Mouse (Mus musculus) MEL (cell line): ENCODE data around the gene Chmp2b. TPM values are rescaled to one million over a fixed set of nuclear protein-coding genes. Genes with fewer than 3 reads are reported as not detected.

ENCODE experiments used
- DNase-seq: peaks from one replicate; pipeline ENCODE4 v3.0.0; 2011; ENCODE audit warnings: low read depth, low spot score
- H3K27ac ChIP-seq: 2 replicates; pipeline ENCODE4 v1.5.1; 2012; ENCODE audit warnings: low read depth, mild to moderate bottlenecking, control low read depth, low read length, moderate library complexity; ENCODE audit not compliant: control insufficient read depth
- H3K27me3 ChIP-seq, 2 experiments: fragments of 150-350 bp in 1 of 2; sonication (generic) in 1 of 2; 2 replicates each; pipeline ENCODE4 v1.6.1; 2012; ENCODE audit warnings: low read length in 2 of 2, mild to moderate bottlenecking in 2 of 2, improper control_type of control experiment in 1 of 2, moderate library complexity in 1 of 2; ENCODE audit not compliant: insufficient read depth in 2 of 2, control insufficient read depth in 1 of 2
- H3K36me3 ChIP-seq, 2 experiments: 2 replicates each; pipeline ENCODE4 v1.6.1; 2012 to 2014; ENCODE audit warnings: low read length in 2 of 2, improper control_type of control experiment in 1 of 2, inconsistent platforms in 1 of 2, mild to moderate bottlenecking in 1 of 2; ENCODE audit not compliant: insufficient read depth in 2 of 2, control insufficient read depth in 1 of 2
- H3K4me1 ChIP-seq, 2 experiments: fragments of 150-350 bp in 1 of 2; sonication (generic) in 1 of 2; 2 replicates each; pipeline ENCODE4 v1.6.1; 2012; ENCODE audit warnings: low read length in 2 of 2, improper control_type of control experiment in 1 of 2, mild to moderate bottlenecking in 1 of 2; ENCODE audit not compliant: insufficient read depth in 2 of 2, control insufficient read depth in 1 of 2
- H3K4me3 ChIP-seq, 2 experiments: fragments of 150-350 bp in 1 of 2; sonication (generic) in 1 of 2; 2 replicates each; pipeline ENCODE4 v1.5.1; 2012; ENCODE audit warnings: low read depth in 2 of 2, low read length in 2 of 2, mild to moderate bottlenecking in 2 of 2, moderate library complexity in 2 of 2, control low read depth in 1 of 2, improper control_type of control experiment in 1 of 2; ENCODE audit not compliant: control insufficient read depth in 1 of 2, insufficient read depth in 1 of 2
- H3K79me2 ChIP-seq: 2 replicates; pipeline ENCODE4 v1.6.1; 2012; ENCODE audit warnings: mild to moderate bottlenecking, low read length, moderate library complexity; ENCODE audit not compliant: control insufficient read depth, poor library complexity, insufficient read depth
- H3K9ac ChIP-seq: 2 replicates; pipeline ENCODE4 v1.6.1; 2012; ENCODE audit warnings: low read depth, mild to moderate bottlenecking, control low read depth, low read length, moderate library complexity; ENCODE audit not compliant: control insufficient read depth, poor library complexity, severe bottlenecking
- H3K9me3 ChIP-seq: fragments of 150-350 bp; sonication (generic); replicated peaks from 2 replicates; pipeline ENCODE4 v1.6.1; 2012; ENCODE audit warnings: mild to moderate bottlenecking, low read length, improper control_type of control experiment, moderate library complexity; ENCODE audit not compliant: insufficient read depth
- BHLHE40 ChIP-seq: IDR thresholded peaks from 2 replicates; pipeline ENCODE4 v1.6.1; 2012; ENCODE audit warnings: low read depth, mild to moderate bottlenecking, inconsistent platforms, low read length, improper control_type of control experiment, borderline replicate concordance
- CHD1 ChIP-seq: IDR thresholded peaks from 2 replicates; pipeline ENCODE4 v1.6.1; 2012; ENCODE audit warnings: low read depth, mild to moderate bottlenecking, inconsistent platforms, low read length, improper control_type of control experiment
- ELF1 ChIP-seq: IDR thresholded peaks from 2 replicates; pipeline ENCODE4 v1.6.1; 2014; ENCODE audit warnings: low read depth, mild to moderate bottlenecking, inconsistent platforms, low read length, improper control_type of control experiment, moderate library complexity
- EP300 ChIP-seq, 2 experiments: IDR thresholded peaks; 2 replicates each; pipeline ENCODE4 v1.6.1; 2011; ENCODE audit warnings: improper control_type of control experiment in 2 of 2, low read length in 2 of 2, low read depth in 1 of 2, mild to moderate bottlenecking in 1 of 2
- ETS1 ChIP-seq: IDR thresholded peaks from 2 replicates; pipeline ENCODE4 v1.6.1; 2012; ENCODE audit warnings: low read depth, mild to moderate bottlenecking, inconsistent platforms, low read length, improper control_type of control experiment, moderate library complexity
- GATA1 ChIP-seq: IDR thresholded peaks from 2 replicates; pipeline ENCODE4 v1.6.1; 2011; ENCODE audit warnings: low read depth, low read length, improper control_type of control experiment
- HCFC1 ChIP-seq: IDR thresholded peaks from 2 replicates; pipeline ENCODE4 v1.6.1; 2012; ENCODE audit warnings: low read depth, mild to moderate bottlenecking, inconsistent platforms, low read length, improper control_type of control experiment, moderate library complexity
- JUND ChIP-seq: IDR thresholded peaks from 2 replicates; pipeline ENCODE4 v1.6.1; 2011; ENCODE audit warnings: low read depth, mild to moderate bottlenecking, improper control_type of control experiment, low read length
- MXI1 ChIP-seq: IDR thresholded peaks from 2 replicates; pipeline ENCODE4 v1.6.1; 2011; ENCODE audit warnings: mild to moderate bottlenecking, low read depth, low read length, improper control_type of control experiment
- MYB ChIP-seq: IDR thresholded peaks from 2 replicates; pipeline ENCODE4 v1.6.1; 2011; ENCODE audit warnings: mild to moderate bottlenecking, low read depth, low read length, improper control_type of control experiment
- MYC ChIP-seq: IDR thresholded peaks from 2 replicates; pipeline ENCODE4 v1.6.1; 2011; ENCODE audit warnings: low read depth, mild to moderate bottlenecking, low read length, improper control_type of control experiment, moderate library complexity
- RCOR1 ChIP-seq: IDR thresholded peaks from 2 replicates; pipeline ENCODE4 v1.6.1; 2012; ENCODE audit warnings: low read depth, mild to moderate bottlenecking, inconsistent platforms, low read length, improper control_type of control experiment
- SIN3A ChIP-seq: IDR thresholded peaks from 2 replicates; pipeline ENCODE4 v1.6.1; 2012; ENCODE audit warnings: low read length, improper control_type of control experiment, inconsistent platforms
- SMC3 ChIP-seq: IDR thresholded peaks from 2 replicates; pipeline ENCODE4 v1.6.1; 2011; ENCODE audit warnings: low read depth, low read length, improper control_type of control experiment
- TBP ChIP-seq: IDR thresholded peaks from 2 replicates; pipeline ENCODE4 v1.8.0; 2011; ENCODE audit warnings: low read depth, low read length, improper control_type of control experiment
- USF2 ChIP-seq, 2 experiments: IDR thresholded peaks; 2 replicates each; pipeline ENCODE4 v1.6.1; 2011 to 2012; ENCODE audit warnings: improper control_type of control experiment in 2 of 2, low read length in 2 of 2, borderline replicate concordance in 1 of 2, inconsistent platforms in 1 of 2, low read depth in 1 of 2, mild to moderate bottlenecking in 1 of 2; ENCODE audit not compliant: insufficient read depth in 1 of 2
- ZC3H11A ChIP-seq: IDR thresholded peaks from 2 replicates; pipeline ENCODE4 v1.6.1; 2012; ENCODE audit warnings: low read depth, mild to moderate bottlenecking, inconsistent platforms, low read length, improper control_type of control experiment
- polyA plus RNA-seq, 2 experiments: library from polyadenylated mRNA; stranded (reverse) in 1 of 2; unstranded in 1 of 2; fragments of >175 nt in 1 of 2; fragments of >200 nt in 1 of 2; gene quantifications; 2 replicates each; pipeline versions ENCODE4 v1.2.1 to v1.2.4; 2012; ENCODE audit warnings: low replicate concordance in 2 of 2, low read depth in 1 of 2; ENCODE audit not compliant: insufficient read length in 2 of 2, insufficient read depth in 1 of 2, missing spikeins in 1 of 2
- total RNA-seq: library from RNA; depleted of rRNA; stranded (reverse); fragments of 300-350 nt; gene quantifications from 2 replicates; pipeline ENCODE4 v1.2.3, GENCODE M21; 2012

Chmp2b gene
- total and polyA plus RNA-seq, 3 experiments: 18.9 to 114 (median 25.9) TPM

DNA sequence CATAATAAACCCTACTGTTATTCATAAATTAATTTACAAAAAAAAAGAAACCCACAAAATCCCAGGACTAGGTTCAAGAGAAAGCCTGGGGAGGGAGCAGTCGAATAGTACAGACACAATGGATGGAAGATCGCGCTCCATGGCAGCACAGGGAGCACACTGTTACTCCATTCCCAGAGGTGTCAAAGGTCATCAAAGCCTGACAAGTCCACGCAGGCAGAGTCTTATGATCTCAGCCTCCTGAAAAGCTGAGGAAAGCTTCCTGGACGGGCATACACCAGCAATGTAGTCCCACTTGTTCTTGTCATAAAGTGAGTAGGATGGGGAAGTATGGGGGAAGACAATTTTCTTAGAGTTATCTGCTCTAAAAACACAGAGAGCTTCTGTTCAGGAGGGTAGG is 5.2 kb downstream of the Chmp2b start:
- Histone ChIP-seq H3K9me3 (no peaks in the 10 kb centered on the region), H3K27me3 (no peaks in the 10 kb centered on the region), H3K36me3 (no peaks in the 10 kb centered on the region; a peak in 2 of 4 replicates), H3K4me3 (no peak overlapping the region), H3K4me1 (peaks cover 3 to 6% of the 10 kb centered on the region in 2 experiments; a peak in 3 of 4 replicates), H3K27ac (no peak overlapping the region), H3K9ac (no peak overlapping the region), H3K79me2 (peaks cover 10% of the 10 kb centered on the region)
- TF ChIP-seq TBP: no peak
- TF ChIP-seq JUND: no peak
- no peak for DNase-seq

DNA sequence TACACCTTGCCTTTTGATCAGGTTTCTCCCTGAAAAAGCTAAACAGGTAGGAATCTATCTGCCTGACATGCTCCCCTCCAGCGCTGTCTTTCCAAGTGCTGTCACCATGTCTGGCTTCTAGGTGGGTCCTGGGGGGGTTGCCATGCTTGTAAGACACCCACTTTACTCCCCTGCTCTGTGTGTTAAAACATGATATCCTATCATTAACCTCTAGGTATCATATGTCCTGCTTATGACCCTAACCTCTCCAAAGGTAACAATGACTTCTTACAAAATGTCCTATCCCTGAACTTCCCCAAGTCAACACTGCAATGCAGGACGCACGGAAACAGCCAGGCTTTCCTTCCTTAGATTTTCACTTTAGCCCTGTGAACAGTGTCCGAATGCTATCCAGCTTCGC is 8.3 kb downstream of the Chmp2b start:
- no peak overlapping the region for H3K4me3 ChIP-seq
- H3K4me1 ChIP-seq: peaks cover 2 to 7% of the 10 kb centered on the region in 2 experiments; a peak in 3 of 4 replicates
- no peak overlapping the region for H3K9ac ChIP-seq
- H3K36me3 ChIP-seq: peaks cover 0 to 5% of the 10 kb centered on the region in 2 experiments; a peak in 3 of 4 replicates
- peaks cover 4% of the 10 kb centered on the region; the same call in 1 of the 2 replicates for H3K79me2 ChIP-seq
- DNase-seq: no peak
- H3K27ac ChIP-seq: no peak overlapping the region
- no peak for TF ChIP-seq MXI1
- TF ChIP-seq TBP: no peak
- no peak for TF ChIP-seq SMC3
- TF ChIP-seq CHD1: no peak
- TF ChIP-seq MYB: no peak
- no peaks in the 10 kb centered on the region for H3K9me3 ChIP-seq
- H3K27me3 ChIP-seq: no peaks in the 10 kb centered on the region

DNA sequence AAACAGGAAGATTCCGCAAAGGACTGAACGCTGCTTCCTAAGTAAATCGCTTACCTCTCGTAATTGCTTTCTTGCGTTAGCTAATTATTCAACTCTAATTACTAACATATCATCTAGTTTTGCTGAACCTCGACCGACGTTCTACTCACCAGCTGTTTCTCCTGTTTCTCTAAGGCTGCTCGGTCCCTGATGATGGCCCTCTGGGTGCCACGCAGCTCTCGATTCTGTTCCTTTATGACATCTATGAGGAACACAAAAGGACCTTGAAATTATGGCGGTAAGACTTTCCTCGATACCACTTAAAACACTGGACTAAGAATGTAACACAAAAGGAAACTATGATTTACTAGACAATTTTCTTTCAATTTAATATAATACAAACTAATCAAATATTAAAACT is 11.7 kb downstream of the Chmp2b start:
- Histone ChIP-seq H3K9me3 (no peaks in the 10 kb centered on the region), H3K27me3 (no peaks in the 10 kb centered on the region), H3K4me3 (no peak overlapping the region), H3K36me3 (peaks cover 2 to 8% of the 10 kb centered on the region in 2 experiments; a peak in 3 of 4 replicates), H3K4me1 (peaks cover 6 to 7% of the 10 kb centered on the region in 2 experiments; a peak in 3 of 4 replicates), H3K27ac (no peak overlapping the region), H3K79me2 (no peaks in the 10 kb centered on the region)
- no peak for TF ChIP-seq ZC3H11A
- no peak for TF ChIP-seq HCFC1
- TF ChIP-seq, all 39 proteins: peak for 0
- DNase-seq: no peak
- no peak overlapping the region for H3K9ac ChIP-seq

- TF ChIP-seq EP300 (IDR thresholded peaks at IDR 0.05; ENCODE audit: low read depth in 1 of 2, low read length in 2 of 2): peak; percentile 59 to 76; a peak in 3 of 4 replicates
- TF ChIP-seq MXI1: no peak
- 0 out of 2 replicates have a peak, but pooled peaks have one; percentile 33 for TF ChIP-seq MYC
- no peak for TF ChIP-seq USF2 (IDR thresholded peaks at IDR 0.05; ENCODE audit: borderline replicate concordance in 1 of 2, insufficient read depth in 1 of 2, low read depth in 1 of 2, low read length in 2 of 2)
- TF ChIP-seq SIN3A: 0 out of 2 replicates have a peak, but pooled peaks have one; percentile 27
- TF ChIP-seq BHLHE40: peak; percentile 52; the same call in 1 of the 2 replicates
- TF ChIP-seq ETS1: peak; percentile 18; the same call in 1 of the 2 replicates
- peak; percentile 56 for TF ChIP-seq ELF1
- TF ChIP-seq RCOR1: peak; percentile 75
- TF ChIP-seq GATA1: peak; percentile 46
- TF ChIP-seq, all 39 proteins: peak for 8
- Histone ChIP-seq H3K27me3 (no peaks in the 10 kb centered on the region), H3K79me2 (no peaks in the 10 kb centered on the region), H3K27ac (no peak overlapping the region), H3K36me3 (peaks cover 2 to 8% of the 10 kb centered on the region in 2 experiments; a peak in 3 of 4 replicates), H3K9me3 (no peaks in the 10 kb centered on the region), H3K4me3 (peak overlapping the region in 1 of 2 experiments; percentile 29; a peak in 1 of 4 replicates), H3K9ac (no peak overlapping the region), H3K4me1 (peaks cover 6 to 7% of the 10 kb centered on the region in 2 experiments; a peak in 3 of 4 replicates)
- DNase-seq: peak; percentile 79
These were observed 13.6 kb downstream of the Chmp2b start for GRCm38 (mm10) chr16:65548960-65549359.
